Mouse (Mus musculus) forebrain, embryonic 10.5 days (tissue): ENCODE measurements around the gene Pla2g4b. TPM values are rescaled to one million over a fixed set of nuclear protein-coding genes. Genes with fewer than 3 reads are reported as not detected.

ENCODE experiments used
- DNase-seq: peaks from one replicate; pipeline ENCODE4 v3.0.0-alpha.2; 2017; ENCODE audit warnings: low spot score; ENCODE audit errors: extremely low spot score
- H3K27ac ChIP-seq: fragments of 300-500 bp; sonication (generic); 2 replicates; pipeline ENCODE4 v1.5.1; 2016; ENCODE audit warnings: mild to moderate bottlenecking
- H3K27me3 ChIP-seq: fragments of 300-500 bp; sonication (generic); 2 replicates; pipeline ENCODE4 v1.6.1; 2016; ENCODE audit warnings: mild to moderate bottlenecking; ENCODE audit not compliant: poor library complexity, severe bottlenecking
- H3K36me3 ChIP-seq: fragments of 300-500 bp; sonication (generic); replicated peaks from 2 replicates; pipeline ENCODE4 v1.6.1; 2016; ENCODE audit warnings: mild to moderate bottlenecking, moderate library complexity
- H3K4me1 ChIP-seq: fragments of 300-500 bp; sonication (generic); 2 replicates; pipeline ENCODE4 v1.6.1; 2016
- H3K4me3 ChIP-seq: fragments of 300-500 bp; sonication (generic); 2 replicates; pipeline ENCODE4 v1.5.1; 2016; ENCODE audit warnings: mild to moderate bottlenecking, moderate library complexity
- H3K9me3 ChIP-seq: fragments of 300-500 bp; sonication (generic); 2 replicates; pipeline ENCODE4 v1.6.1; 2016; ENCODE audit warnings: mild to moderate bottlenecking, moderate library complexity
- WGBS: fragments of 180-500 bp; shearing (Covaris S2); methylation state at CpG from one replicate; pipeline ENCODE4 v1.1.7; 2016; 5-methylcytosine and 5-hydroxymethylcytosine counted together
- polyA plus RNA-seq: library from polyadenylated mRNA; unstranded; fragments of >200 nt; fragmentation: Nextera tagmentation; extraction: Ambion mirVana; gene quantifications from 2 replicates; pipeline ENCODE4 v1.2.1, GENCODE M21; 2016

Gene Pla2g4b
- polyA plus RNA-seq, 1 experiment from 2014 or later, result 2.6 TPM

- peak within 1 kb of the TSS; percentile 88 for H3K4me3 ChIP-seq
- peaks cover 68% of the 10 kb centered on the region for H3K36me3 ChIP-seq
- no peaks in the 10 kb centered on the region for H3K9me3 ChIP-seq
- peak within 1 kb of the TSS; percentile 94 for H3K27ac ChIP-seq
- peaks cover 19% of the 10 kb centered on the region for H3K4me1 ChIP-seq
- H3K27me3 ChIP-seq, result no peaks in the 10 kb centered on the region
- DNase-seq, result peak; percentile 87
- WGBS, result 6% methylated on average over 50 of the region's 50 CpGs
Measured at GRCm38 (mm10) chr2:120026984-120027949, 6.0 kb upstream of the Pla2g4b start, which contains the start of the genes Jmjd7 and Gm28042. Gene Jmjd7, plus strand, starts transcription at chr2:120027483. Gene Gm28042, plus strand, starts transcription at chr2:120027493.

- no peak for DNase-seq
- H3K9me3 ChIP-seq, result no peaks in the 10 kb centered on the region
- H3K27ac ChIP-seq, result peak overlapping the region; percentile 94
- peaks cover 19% of the 10 kb centered on the region for H3K4me1 ChIP-seq
- H3K27me3 ChIP-seq, result no peaks in the 10 kb centered on the region
- 45% methylated on average over 3 of the region's 3 CpGs for WGBS
- H3K4me3 ChIP-seq, result peak overlapping the region; percentile 88
- H3K36me3 ChIP-seq, result peaks cover 68% of the 10 kb centered on the region
Measured at GRCm38 (mm10) chr2:120027950-120028331, 5.3 kb upstream of the Pla2g4b start.

- Histone ChIP-seq H3K9me3 (no peaks in the 10 kb centered on the region), H3K4me1 (peaks cover 19% of the 10 kb centered on the region), H3K27ac (no peak overlapping the region), H3K36me3 (peaks cover 71% of the 10 kb centered on the region), H3K27me3 (no peaks in the 10 kb centered on the region), H3K4me3 (no peak overlapping the region)
- no peak for DNase-seq
- WGBS, result 91% methylated on average over 8 of the region's 8 CpGs
Measured at GRCm38 (mm10) chr2:120030380-120030779, 2.8 kb upstream of the Pla2g4b start.

DNA sequence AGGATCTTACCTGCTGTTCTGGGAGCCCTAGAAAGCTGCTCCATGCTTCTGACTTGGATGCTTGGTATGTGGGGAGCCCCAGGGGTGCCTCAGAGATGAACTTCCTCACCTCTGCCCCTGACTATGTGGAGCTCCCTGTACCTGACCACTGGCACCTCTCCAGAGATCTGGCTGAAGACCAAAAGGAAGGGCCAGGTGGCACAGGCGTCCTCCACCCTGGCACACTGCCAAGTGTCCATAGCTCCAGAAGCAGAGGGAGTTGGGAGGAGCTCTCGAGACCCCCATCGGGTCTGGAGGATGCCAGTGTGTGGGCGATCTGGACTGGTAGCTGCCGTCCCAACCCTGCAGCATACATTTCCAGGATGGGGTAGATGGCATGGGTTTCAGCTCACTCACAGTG is 509 bp downstream of the Pla2g4b start:
- WGBS, result 92% methylated on average over 5 of the region's 5 CpGs
- peaks cover 98% of the 10 kb centered on the region for H3K36me3 ChIP-seq
- no peak for DNase-seq
- 0 out of 2 replicates have a peak, but pooled peaks cover under 1% of the 10 kb centered on the region for H3K4me1 ChIP-seq
- H3K4me3 ChIP-seq, result no peak overlapping the region
- no peaks in the 10 kb centered on the region for H3K27me3 ChIP-seq
- no peaks in the 10 kb centered on the region for H3K9me3 ChIP-seq
- no peak overlapping the region for H3K27ac ChIP-seq

- 94% methylated on average over 9 of the region's 9 CpGs for WGBS
- no peak for DNase-seq
- Histone ChIP-seq H3K9me3 (no peaks in the 10 kb centered on the region), H3K36me3 (peaks cover 100% of the 10 kb centered on the region), H3K4me3 (no peak overlapping the region), H3K4me1 (no peaks in the 10 kb centered on the region), H3K27ac (no peak overlapping the region), H3K27me3 (no peaks in the 10 kb centered on the region)
Measured at GRCm38 (mm10) chr2:120037744-120038143, 4.5 kb downstream of the Pla2g4b start.

- no peak overlapping the region for H3K27ac ChIP-seq
- no peak overlapping the region for H3K4me3 ChIP-seq
- H3K36me3 ChIP-seq, result peaks cover 67% of the 10 kb centered on the region
- H3K4me1 ChIP-seq, result peaks cover 11% of the 10 kb centered on the region
- H3K9me3 ChIP-seq, result no peaks in the 10 kb centered on the region
- H3K27me3 ChIP-seq, result no peaks in the 10 kb centered on the region
- DNase-seq, result no peak
- WGBS, result 90% methylated on average over 5 of the region's 5 CpGs
Measured at GRCm38 (mm10) chr2:120040991-120041390, 7.8 kb downstream of the Pla2g4b start.

DNA sequence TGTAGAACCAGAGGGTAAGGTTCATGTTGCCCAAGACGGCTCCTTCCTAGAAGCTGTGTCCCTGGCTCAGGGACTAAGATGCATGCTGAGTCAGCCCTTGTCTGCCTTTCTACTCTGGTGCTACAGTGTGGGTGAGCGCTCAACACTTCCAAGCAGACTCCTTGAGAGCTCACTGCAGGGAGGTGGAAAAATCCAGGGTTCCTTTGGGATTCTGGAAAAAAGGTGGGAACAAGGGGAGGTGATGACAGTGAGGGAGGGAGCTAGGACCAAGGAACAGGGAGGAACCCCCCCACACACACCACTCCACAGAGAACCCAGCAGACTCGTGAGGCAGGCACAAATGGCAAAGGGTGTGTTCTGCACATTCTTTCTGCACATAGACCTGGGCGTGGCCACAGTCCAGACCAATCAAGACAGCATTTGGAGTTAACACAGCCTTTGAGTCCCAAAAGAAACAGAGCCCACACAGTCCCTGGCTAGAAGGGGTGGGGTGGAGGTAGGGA is 10.9 kb downstream of the Pla2g4b start:
- DNase-seq, result no peak

DNA sequence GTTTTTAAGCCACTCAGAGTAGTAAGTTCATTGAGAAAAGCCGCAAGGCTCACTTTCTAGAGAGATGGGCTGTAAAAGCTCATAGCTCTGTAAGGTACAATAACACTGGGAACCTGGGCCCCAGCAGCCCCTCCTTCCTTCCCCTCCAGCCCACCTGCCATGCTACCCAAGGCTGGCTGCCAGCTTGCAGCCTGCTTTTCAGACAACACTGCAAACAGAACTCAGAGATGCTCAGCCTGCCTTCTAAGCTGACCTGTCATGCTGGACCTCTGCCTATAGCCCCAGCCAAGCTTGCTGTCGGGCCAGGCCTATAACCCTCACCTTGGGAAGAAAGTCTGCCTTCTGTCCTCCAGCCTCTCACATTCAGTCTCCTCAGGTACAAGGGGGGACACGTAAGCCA is 11.5 kb downstream of the Pla2g4b start:
- WGBS, result 86% methylated on average over 3 of the region's 3 CpGs
- H3K27ac ChIP-seq, result no peak overlapping the region
- H3K36me3 ChIP-seq, result peaks cover 30% of the 10 kb centered on the region
- H3K4me1 ChIP-seq, result peaks cover 15% of the 10 kb centered on the region
- H3K4me3 ChIP-seq, result no peak overlapping the region
- H3K27me3 ChIP-seq, result no peaks in the 10 kb centered on the region
- DNase-seq, result no peak
- H3K9me3 ChIP-seq, result no peaks in the 10 kb centered on the region

More for the DNA sequence above, 10.9 kb downstream of the Pla2g4b start:
- H3K4me1 ChIP-seq, result peaks cover 15% of the 10 kb centered on the region
- peaks cover 36% of the 10 kb centered on the region for H3K36me3 ChIP-seq
- no peak overlapping the region for H3K4me3 ChIP-seq
- no peak overlapping the region for H3K27ac ChIP-seq
- WGBS, result 63% methylated on average over 4 of the region's 4 CpGs
- H3K9me3 ChIP-seq, result no peaks in the 10 kb centered on the region
- no peaks in the 10 kb centered on the region for H3K27me3 ChIP-seq

GRCm38 (mm10) chr2:120046486-120047310 is 13.5 kb downstream of the Pla2g4b start:
- H3K4me3 ChIP-seq, result no peak overlapping the region
- H3K4me1 ChIP-seq, result peaks cover 15% of the 10 kb centered on the region
- 0 out of 2 replicates have a peak overlapping the region, but pooled peaks have one; percentile 15 for H3K27ac ChIP-seq
- 75% methylated on average over 14 of the region's 14 CpGs for WGBS
- no peaks in the 10 kb centered on the region for H3K27me3 ChIP-seq
- no peaks in the 10 kb centered on the region for H3K9me3 ChIP-seq
- no peak for DNase-seq
- H3K36me3 ChIP-seq, result peaks cover 10% of the 10 kb centered on the region

DNA sequence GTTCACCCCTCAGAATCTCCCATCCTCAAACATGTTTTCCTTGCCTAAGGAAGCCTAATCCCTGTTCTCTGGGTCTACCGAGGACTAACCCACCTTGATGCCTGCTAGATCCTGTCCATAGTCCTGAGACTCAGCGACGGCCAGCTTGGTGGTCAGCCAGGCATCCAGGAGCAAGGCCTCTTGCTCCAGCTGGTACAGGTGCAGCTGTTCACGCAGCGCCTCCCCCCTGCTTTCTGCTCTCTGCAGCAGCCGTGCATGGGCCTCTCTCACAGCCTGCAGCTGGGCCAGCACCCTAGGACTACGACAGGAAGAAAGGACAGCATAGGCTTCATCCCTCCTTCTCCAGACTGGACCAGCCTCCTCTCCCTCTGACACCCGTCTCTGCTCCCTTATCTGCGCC is 15.0 kb downstream of the Pla2g4b start:
- no peaks in the 10 kb centered on the region for H3K36me3 ChIP-seq
- H3K4me1 ChIP-seq, result peaks cover 15% of the 10 kb centered on the region
- no peaks in the 10 kb centered on the region for H3K27me3 ChIP-seq
- no peak for DNase-seq
- 79% methylated on average over 9 of the region's 9 CpGs for WGBS
- H3K9me3 ChIP-seq, result no peaks in the 10 kb centered on the region
- H3K4me3 ChIP-seq, result no peak overlapping the region
- H3K27ac ChIP-seq, result no peak overlapping the region

DNA sequence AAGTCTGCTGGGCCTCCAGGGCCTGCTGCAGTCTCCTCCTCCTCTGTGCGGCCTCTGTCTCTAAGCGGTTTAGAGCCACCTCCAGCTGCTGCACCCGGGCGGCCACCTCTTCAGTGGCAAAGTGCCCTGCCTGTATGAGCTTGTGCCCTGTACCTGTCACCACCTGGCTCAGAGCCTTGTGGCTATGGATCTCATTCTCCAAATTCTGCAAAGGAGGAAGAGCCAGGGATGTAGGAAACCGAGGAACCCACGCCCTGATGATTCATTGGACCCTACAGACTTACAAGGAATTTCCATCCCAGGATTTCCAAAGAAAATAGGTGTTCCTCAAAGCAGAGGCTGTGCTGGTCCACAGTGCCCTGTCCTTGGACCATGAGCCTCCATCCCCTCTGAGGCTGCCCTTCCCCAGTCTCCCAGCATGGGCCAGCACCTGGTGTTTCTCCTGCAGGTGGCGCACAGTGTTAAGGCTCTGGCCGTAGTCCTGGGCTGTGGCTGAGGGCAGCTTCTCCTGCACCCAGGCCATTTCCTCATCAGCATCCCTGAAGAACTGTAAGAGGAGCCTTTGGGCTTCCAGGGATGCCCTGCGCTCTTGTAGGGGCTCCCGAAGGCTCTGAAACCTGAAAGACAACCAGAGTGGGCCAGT is 16.5 kb downstream of the Pla2g4b start:
- DNase-seq, result peak; percentile 26
- WGBS, result 58% methylated on average over 10 of the region's 10 CpGs
- H3K9me3 ChIP-seq, result no peaks in the 10 kb centered on the region
- H3K27ac ChIP-seq, result no peak overlapping the region
- H3K4me1 ChIP-seq, result peaks cover 7% of the 10 kb centered on the region
- H3K4me3 ChIP-seq, result no peak overlapping the region
- no peaks in the 10 kb centered on the region for H3K36me3 ChIP-seq
- no peaks in the 10 kb centered on the region for H3K27me3 ChIP-seq

GRCm38 (mm10) chr2:120051405-120051804 is 18.2 kb downstream of the Pla2g4b start:
- WGBS, result 74% methylated on average over 6 of the region's 6 CpGs
- no peak for DNase-seq
- H3K27me3 ChIP-seq, result no peaks in the 10 kb centered on the region
- H3K9me3 ChIP-seq, result no peaks in the 10 kb centered on the region
- no peak overlapping the region for H3K4me3 ChIP-seq
- H3K4me1 ChIP-seq, result peaks cover under 1% of the 10 kb centered on the region; the same call in 1 of the 2 replicates
- no peaks in the 10 kb centered on the region for H3K36me3 ChIP-seq
- no peak overlapping the region for H3K27ac ChIP-seq
